Mouse (Mus musculus): ENCODE results near the gene Pcsk4. TPM values are rescaled to one million over a fixed set of nuclear protein-coding genes. Genes with fewer than 3 reads are reported as not detected.
A peak's percentile ranks its signal among the peaks of the same experiment; 100 is the strongest.

The Pcsk4 gene
- polyA plus RNA-seq, 1 experiment: 2.2 TPM

- H3K27ac ChIP-seq (ENCODE audit: insufficient read depth, low read depth, low read length): no peak overlapping the region
- H3K4me1 ChIP-seq (ENCODE audit: control insufficient read depth, insufficient read depth, low read length): peaks cover 12% of the 10 kb centered on the region
- no peak for TF ChIP-seq CTCF (IDR thresholded peaks at IDR 0.05; ENCODE audit: low read depth, low read length)
- no peak for TF ChIP-seq POLR2A (IDR thresholded peaks at IDR 0.05; ENCODE audit: borderline replicate concordance, low read depth, low read length)
- H3K4me3 ChIP-seq (ENCODE audit: insufficient read depth, low read length): peak overlapping the region; percentile 93; the same call in 1 of the 2 replicates
Observed at GRCm38 (mm10) chr10:80324120-80325037, 4.9 kb downstream of the Pcsk4 start.

GRCm38 (mm10) chr10:80323261-80324119, 5.8 kb downstream of the Pcsk4 start:
- H3K4me3 ChIP-seq (ENCODE audit: insufficient read depth, low read length): peak overlapping the region; percentile 93
- peak overlapping the region; percentile 45 for H3K27ac ChIP-seq (ENCODE audit: insufficient read depth, low read depth, low read length)
- TF ChIP-seq POLR2A (IDR thresholded peaks at IDR 0.05; ENCODE audit: borderline replicate concordance, low read depth, low read length): no peak
- TF ChIP-seq CTCF (IDR thresholded peaks at IDR 0.05; ENCODE audit: low read depth, low read length): no peak
- H3K4me1 ChIP-seq (ENCODE audit: control insufficient read depth, insufficient read depth, low read length): peaks cover 16% of the 10 kb centered on the region

GRCm38 (mm10) chr10:80322811-80323211, 6.5 kb downstream of the Pcsk4 start:
- peak overlapping the region; percentile 8; the same call in 1 of the 2 replicates for H3K27ac ChIP-seq (ENCODE audit: insufficient read depth, low read depth, low read length)
- no peak for TF ChIP-seq POLR2A (IDR thresholded peaks at IDR 0.05; ENCODE audit: borderline replicate concordance, low read depth, low read length)
- TF ChIP-seq CTCF (IDR thresholded peaks at IDR 0.05; ENCODE audit: low read depth, low read length): peak; percentile 34; the same call in 1 of the 2 replicates
- peaks cover 16% of the 10 kb centered on the region for H3K4me1 ChIP-seq (ENCODE audit: control insufficient read depth, insufficient read depth, low read length)
- H3K4me3 ChIP-seq (ENCODE audit: insufficient read depth, low read length): peak overlapping the region; percentile 93

- peak overlapping the region; percentile 91 for H3K27ac ChIP-seq (ENCODE audit: insufficient read depth, low read depth, low read length)
- no peak for TF ChIP-seq POLR2A (IDR thresholded peaks at IDR 0.05; ENCODE audit: borderline replicate concordance, low read depth, low read length)
- no peak for TF ChIP-seq CTCF (IDR thresholded peaks at IDR 0.05; ENCODE audit: low read depth, low read length)
- H3K4me1 ChIP-seq (ENCODE audit: control insufficient read depth, insufficient read depth, low read length): peaks cover 19% of the 10 kb centered on the region
- peak overlapping the region; percentile 93 for H3K4me3 ChIP-seq (ENCODE audit: insufficient read depth, low read length)
Observed at GRCm38 (mm10) chr10:80321670-80322581, 7.4 kb downstream of the Pcsk4 start.

GRCm38 (mm10) chr10:80321014-80321669, 8.2 kb downstream of the Pcsk4 start:
- Histone ChIP-seq H3K4me3 (ENCODE audit: insufficient read depth, low read length) (peak overlapping the region; percentile 93), H3K4me1 (ENCODE audit: control insufficient read depth, insufficient read depth, low read length) (peaks cover 19% of the 10 kb centered on the region), H3K27ac (ENCODE audit: insufficient read depth, low read depth, low read length) (peak overlapping the region; percentile 91)
- no peak for TF ChIP-seq POLR2A (IDR thresholded peaks at IDR 0.05; ENCODE audit: borderline replicate concordance, low read depth, low read length)
- no peak for TF ChIP-seq CTCF (IDR thresholded peaks at IDR 0.05; ENCODE audit: low read depth, low read length)

GRCm38 (mm10) chr10:80320340-80320760, 8.9 kb downstream of the Pcsk4 start, which contains the start of gene 2310011J03Rik:
Gene 2310011J03Rik (minus strand): TSS chr10:80320537.
- Histone ChIP-seq H3K4me1 (ENCODE audit: control insufficient read depth, insufficient read depth, low read length) (peaks cover 19% of the 10 kb centered on the region), H3K27ac (ENCODE audit: insufficient read depth, low read depth, low read length) (peak within 1 kb of the TSS; percentile 91), H3K4me3 (ENCODE audit: insufficient read depth, low read length) (peak within 1 kb of the TSS; percentile 93)
- no peak for TF ChIP-seq CTCF (IDR thresholded peaks at IDR 0.05; ENCODE audit: low read depth, low read length)
- TF ChIP-seq POLR2A (IDR thresholded peaks at IDR 0.05; ENCODE audit: borderline replicate concordance, low read depth, low read length): 0 out of 2 replicates have a peak, but pooled peaks have one; percentile 59

- Histone ChIP-seq H3K27ac (ENCODE audit: insufficient read depth, low read depth, low read length) (no peak overlapping the region), H3K4me3 (ENCODE audit: insufficient read depth, low read length) (no peak overlapping the region), H3K4me1 (ENCODE audit: control insufficient read depth, insufficient read depth, low read length) (peaks cover 28% of the 10 kb centered on the region)
- TF ChIP-seq CTCF (IDR thresholded peaks at IDR 0.05; ENCODE audit: low read depth, low read length) (no peak), POLR2A (IDR thresholded peaks at IDR 0.05; ENCODE audit: borderline replicate concordance, low read depth, low read length) (no peak)
Observed at GRCm38 (mm10) chr10:80317011-80317410, 12.3 kb downstream of the Pcsk4 start.

- no peak for TF ChIP-seq CTCF (IDR thresholded peaks at IDR 0.05; ENCODE audit: low read depth, low read length)
- TF ChIP-seq POLR2A (IDR thresholded peaks at IDR 0.05; ENCODE audit: borderline replicate concordance, low read depth, low read length): no peak
- Histone ChIP-seq H3K4me3 (ENCODE audit: insufficient read depth, low read length) (no peak overlapping the region), H3K27ac (ENCODE audit: insufficient read depth, low read depth, low read length) (no peak overlapping the region), H3K4me1 (ENCODE audit: control insufficient read depth, insufficient read depth, low read length) (peaks cover 22% of the 10 kb centered on the region)
Observed at GRCm38 (mm10) chr10:80316359-80316781, 12.9 kb downstream of the Pcsk4 start.
